Mouse (Mus musculus): ENCODE measurements around the gene Runx2.

DNA sequence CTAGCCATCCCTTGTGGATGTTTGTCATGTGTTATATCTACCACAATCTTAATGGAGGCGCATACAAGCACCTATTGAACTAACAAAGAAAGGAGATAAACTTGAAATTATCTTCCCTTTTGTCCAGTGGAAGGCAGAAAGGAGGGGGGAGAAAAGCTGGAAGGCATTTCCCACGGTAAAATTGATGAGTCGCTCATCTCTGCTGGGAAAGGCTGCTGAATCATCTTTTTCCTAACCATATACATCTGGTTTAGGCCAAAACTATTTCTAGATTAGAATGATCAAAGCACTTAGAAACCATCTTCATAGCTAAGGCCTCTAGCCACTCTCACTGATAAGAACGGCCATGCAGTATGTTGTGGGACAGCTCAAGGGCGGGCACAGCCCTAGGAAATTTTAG, 147.3 kb downstream of the Runx2 start:
- no peak for TF ChIP-seq HCFC1 (IDR thresholded peaks at IDR 0.05; ENCODE audit: borderline replicate concordance, insufficient read depth, low read length)
- no peak for TF ChIP-seq ZC3H11A (IDR thresholded peaks at IDR 0.05; ENCODE audit: borderline replicate concordance, low read depth, low read length)

Measured in ES-E14 (cell line).